ENCODE assay signal across 8 mouse cellular contexts in genomic region chr16:17208389-17209361, GRCm38 (mm10). TPM values are rescaled to one million over a fixed set of nuclear protein-coding genes. Genes with fewer than 3 reads are reported as not detected.
DNase-seq lines count a peak whose midpoint lies in the region; ATAC-seq lines count a peak whose summit lies in the region.

Gene Rimbp3 (plus strand): TSS chr16:17208603.

- H3K9me3 ChIP-seq in forebrain, embryonic 10.5 days = no peaks in the 10 kb centered on the region; the same call in 1 of the 2 replicates
- H3K9me3 ChIP-seq in heart, embryonic 15.5 days (replicated peaks) = no peaks in the 10 kb centered on the region
- no peaks in the 10 kb centered on the region for H3K9me3 ChIP-seq in liver, embryonic 13.5 days (replicated peaks)
- H3K9me3 ChIP-seq in stomach, embryonic 15.5 days = no peaks in the 10 kb centered on the region

- H3K4me3 ChIP-seq in forebrain, embryonic 10.5 days = peak within 1 kb of the TSS; percentile 64
- peak within 1 kb of the TSS; percentile 68 for H3K4me3 ChIP-seq in heart, embryonic 15.5 days
- peak within 1 kb of the TSS; percentile 71 for H3K4me3 ChIP-seq in liver, embryonic 13.5 days (replicated peaks)
- H3K4me3 ChIP-seq in stomach, embryonic 15.5 days (replicated peaks) = peak within 1 kb of the TSS; percentile 62

- peaks cover 7% of the 10 kb centered on the region for H3K36me3 ChIP-seq in forebrain, embryonic 10.5 days (replicated peaks)
- no peaks in the 10 kb centered on the region for H3K36me3 ChIP-seq in heart, embryonic 15.5 days
- no peaks in the 10 kb centered on the region for H3K36me3 ChIP-seq in liver, embryonic 13.5 days
- H3K36me3 ChIP-seq in stomach, embryonic 15.5 days = no peaks in the 10 kb centered on the region

- peak; percentile 77 for ATAC-seq in CD4-positive, CD25-positive, alpha-beta regulatory T cell, adult 4 months
- peak; percentile 75 for ATAC-seq in heart, embryonic 15.5 days (replicated peaks; ENCODE audit: insufficient number of reproducible peaks, insufficient read depth, low FRiP score, low read depth)
- ATAC-seq in liver, embryonic 13.5 days (ENCODE audit: low read depth) = peak; percentile 67
- ATAC-seq in stomach, embryonic 15.5 days (ENCODE audit: insufficient read depth, low FRiP score, low read depth) = peak; percentile 57

- peaks cover 29% of the 10 kb centered on the region for H3K4me1 ChIP-seq in forebrain, embryonic 10.5 days
- H3K4me1 ChIP-seq in heart, embryonic 15.5 days (replicated peaks) = peaks cover 22% of the 10 kb centered on the region
- H3K4me1 ChIP-seq in liver, embryonic 13.5 days (replicated peaks) = peaks cover 26% of the 10 kb centered on the region
- H3K4me1 ChIP-seq in stomach, embryonic 15.5 days = peaks cover 24% of the 10 kb centered on the region

- peak within 1 kb of the TSS; percentile 88 for H3K27ac ChIP-seq in forebrain, embryonic 10.5 days
- peak within 1 kb of the TSS; percentile 17 for H3K27ac ChIP-seq in heart, embryonic 15.5 days
- H3K27ac ChIP-seq in liver, embryonic 13.5 days = no peak within 1 kb of the TSS; the same call in 1 of the 2 replicates
- peak within 1 kb of the TSS; percentile 44 for H3K27ac ChIP-seq in stomach, embryonic 15.5 days

- peak; percentile 69 for DNase-seq in c-Kit-positive CD71-negative TER-119-negative erythroid progenitor cells, embryonic 14.5 days (ENCODE audit: low read depth)
- peak; percentile 88 for DNase-seq in forebrain, embryonic 10.5 days (ENCODE audit: extremely low spot score, low spot score)
- peak; percentile 89 for DNase-seq in kidney, postnatal 14 days
- DNase-seq in liver, embryonic 13.5 days = peak; percentile 74
- DNase-seq in neural tube, embryonic 10.5 days (ENCODE audit: extremely low spot score, low spot score) = peak; percentile 90

- peak within 1 kb of the TSS; percentile 71 for H3K9ac ChIP-seq in heart, embryonic 15.5 days
- H3K9ac ChIP-seq in liver, embryonic 13.5 days = peak within 1 kb of the TSS; percentile 73
- H3K9ac ChIP-seq in stomach, embryonic 15.5 days = peak within 1 kb of the TSS; percentile 35

- WGBS in forebrain, embryonic 10.5 days = under 1% methylated on average over 85 of the region's 85 CpGs
- under 1% methylated on average over 85 of the region's 85 CpGs for WGBS in heart, embryonic 15.5 days
- 1% methylated on average over 85 of the region's 85 CpGs for WGBS in liver, embryonic 13.5 days (ENCODE audit: insufficient replicate concordance)
- WGBS in stomach, embryonic 15.5 days = under 1% methylated on average over 85 of the region's 85 CpGs

- H3K27me3 ChIP-seq in forebrain, embryonic 10.5 days (ENCODE audit: poor library complexity, severe bottlenecking) = peaks cover 50% of the 10 kb centered on the region
- peaks cover 20% of the 10 kb centered on the region for H3K27me3 ChIP-seq in heart, embryonic 15.5 days
- H3K27me3 ChIP-seq in liver, embryonic 13.5 days = peaks cover 54% of the 10 kb centered on the region
- H3K27me3 ChIP-seq in stomach, embryonic 15.5 days (replicated peaks) = peaks cover 18% of the 10 kb centered on the region

- H3K4me2 ChIP-seq in heart, embryonic 15.5 days = peak within 1 kb of the TSS; percentile 99
- H3K4me2 ChIP-seq in liver, embryonic 13.5 days = peak within 1 kb of the TSS; percentile 99
- H3K4me2 ChIP-seq in stomach, embryonic 15.5 days = peak within 1 kb of the TSS; percentile 100

RNA-seq across cellular contexts. Expression of gene Rimbp3, which starts in this region (rescaled TPM):
- polyA plus RNA-seq in CD4-positive, CD25-positive, alpha-beta regulatory T cell, adult 4 months (2017; shearing (Covaris generic)) = not detected
- polyA plus RNA-seq in forebrain, embryonic 10.5 days (2016; fragmentation: Nextera tagmentation; extraction: Ambion mirVana) = 1.2 and 1.6 TPM in 2 replicates
- polyA plus RNA-seq in heart, embryonic 15.5 days (2015; fragmentation: Nextera tagmentation; extraction: Ambion mirVana) = 0.13 and 0.30 TPM in 2 replicates
- 0.12 and 0.14 TPM in 2 replicates for polyA plus RNA-seq in liver, embryonic 13.5 days (2015; fragmentation: Nextera tagmentation; extraction: Ambion mirVana)
- polyA plus RNA-seq in stomach, embryonic 15.5 days (2015; fragmentation: Nextera tagmentation; extraction: Ambion mirVana) = 0.39 and 0.57 TPM in 2 replicates

Comparison
In these comparisons a context has a peak if more than half of its experiments do, and no peak if none do; other contexts are left out.
1. Peak in ATAC-seq in CD4-positive, CD25-positive, alpha-beta regulatory T cell, adult 4 months; RNA of the gene not detected or under 1 TPM.
2. Peak in ATAC-seq, H3K4me3 ChIP-seq, H3K27ac ChIP-seq, H3K9ac ChIP-seq and H3K4me2 ChIP-seq in heart, embryonic 15.5 days; RNA of the gene not detected or under 1 TPM.
3. Peak in DNase-seq, ATAC-seq, H3K4me3 ChIP-seq, H3K9ac ChIP-seq and H3K4me2 ChIP-seq in liver, embryonic 13.5 days; RNA of the gene not detected or under 1 TPM.
4. Peak in ATAC-seq, H3K4me3 ChIP-seq, H3K27ac ChIP-seq, H3K9ac ChIP-seq and H3K4me2 ChIP-seq in stomach, embryonic 15.5 days; RNA of the gene not detected or under 1 TPM.